Comparison of ENCODE assay signal across 8 mouse cellular contexts in the genomic region with DNA sequence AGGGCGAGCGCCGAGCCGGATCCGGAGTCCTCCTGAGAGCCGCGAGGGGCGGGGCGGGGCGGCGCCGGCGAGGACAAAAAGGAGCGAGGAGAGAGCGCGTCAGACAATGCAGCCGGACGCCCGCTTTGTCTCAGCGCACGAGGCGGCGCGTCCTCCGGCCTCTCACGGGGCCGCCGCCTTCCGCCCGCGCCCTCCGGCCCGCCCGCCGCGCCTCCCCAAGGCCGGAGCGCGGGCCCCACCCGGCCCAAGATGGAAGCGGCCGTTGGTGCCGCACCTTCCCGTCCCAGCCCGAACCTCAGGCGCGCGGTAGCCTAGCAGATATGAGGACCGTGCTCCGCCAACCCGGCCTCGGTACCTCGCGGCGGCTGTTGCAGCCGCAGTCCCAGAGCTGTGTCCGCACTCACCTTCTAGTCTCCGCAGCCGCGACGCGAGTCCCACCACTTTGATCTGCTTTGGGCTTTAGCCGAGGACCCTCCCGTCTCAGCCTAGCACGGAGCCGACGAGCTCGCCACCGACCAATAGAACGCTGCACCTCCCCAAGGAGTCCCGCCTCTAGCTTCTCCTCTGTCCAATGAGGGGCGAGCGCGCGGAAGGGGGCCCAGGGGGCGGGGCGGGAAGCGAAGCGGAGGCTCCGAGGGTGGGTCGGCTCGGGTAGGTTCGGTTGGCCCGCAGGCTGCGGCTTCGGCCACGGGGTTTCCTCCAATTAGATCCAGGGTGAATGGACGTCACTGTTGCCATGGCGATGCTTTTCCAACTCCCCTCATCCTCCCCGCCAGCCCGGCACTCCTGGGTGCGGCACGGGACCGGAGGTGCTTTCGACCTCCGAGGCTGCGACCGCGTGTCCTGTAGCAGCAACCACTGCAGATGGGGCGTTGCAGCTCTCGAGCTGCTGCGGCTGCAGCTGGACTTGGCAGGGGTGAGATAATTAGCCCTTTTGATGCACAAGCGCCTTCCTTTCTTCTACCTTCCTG. TPM values are rescaled to one million over a fixed set of nuclear protein-coding genes. Genes with fewer than 3 reads are reported as not detected.
A peak's percentile ranks its signal among the peaks of the same experiment; 100 is the strongest.
DNase-seq lines count a peak whose midpoint lies in the region; ATAC-seq lines count a peak whose summit lies in the region.

Ywhaq (minus strand) TSS at position 538 of the 971 bp plus-strand sequence.

- no peaks in the 10 kb centered on the region for H3K27me3 ChIP-seq in hindbrain, embryonic 16.5 days (replicated peaks; ENCODE audit: control insufficient read depth, insufficient read depth, low read length)

- ATAC-seq in hindbrain, embryonic 16.5 days, result peak; percentile 99

- peak within 1 kb of the TSS; percentile 80 for H3K4me2 ChIP-seq in hindbrain, embryonic 16.5 days (ENCODE audit: low read length)

- peak; percentile 94 for DNase-seq in WW6 (ENCODE audit: low read depth, low spot score)
- DNase-seq in cerebellum, postnatal 4 days (ENCODE audit: low spot score in 2 of 2), result peak; percentile 97 to 99
- peak; percentile 95 for DNase-seq in gastrocnemius, adult 18-20 months (ENCODE audit: low spot score)
- DNase-seq in left cerebral cortex, adult 18-20 months (ENCODE audit: low spot score in 2 of 2), result peak; percentile 97 to 98
- peak; percentile 98 for DNase-seq in right cerebral cortex, adult 18-20 months
- peak; percentile 91 for DNase-seq in urinary bladder, postnatal 10 days (ENCODE audit: low spot score)

- 0% methylated on average over 77 of the region's 103 CpGs for WGBS in hindbrain, embryonic 16.5 days
- under 1% methylated on average over 68 of the region's 103 CpGs for WGBS in macrophage (ENCODE audit: missing documents)

- H3K4me1 ChIP-seq in hindbrain, embryonic 16.5 days (ENCODE audit: control insufficient read depth, insufficient read depth, low read depth, low read length), result peaks cover 18% of the 10 kb centered on the region

- peak within 1 kb of the TSS; percentile 100 for H3K27ac ChIP-seq in hindbrain, embryonic 16.5 days (ENCODE audit: low read depth, low read length)
- peak within 1 kb of the TSS; percentile 44 for H3K27ac ChIP-seq in macrophage

- H3K36me3 ChIP-seq in hindbrain, embryonic 16.5 days (ENCODE audit: control insufficient read depth, insufficient read depth, low read length), result peaks cover 9% of the 10 kb centered on the region
- H3K36me3 ChIP-seq in macrophage (ENCODE audit: inconsistent target), result no peaks in the 10 kb centered on the region

- 0 out of 2 replicates have a peak, but pooled peaks cover under 1% of the 10 kb centered on the region for H3K9me3 ChIP-seq in hindbrain, embryonic 16.5 days (ENCODE audit: control insufficient read depth, low read length)

- H3K9ac ChIP-seq in hindbrain, embryonic 16.5 days (ENCODE audit: low read depth, low read length), result peak within 1 kb of the TSS; percentile 97

- H3K79me2 ChIP-seq in macrophage (ENCODE audit: inconsistent target), result peaks cover 43% of the 10 kb centered on the region

- H3K4me3 ChIP-seq in hindbrain, embryonic 16.5 days (ENCODE audit: low read length), result peak within 1 kb of the TSS; percentile 95
- peak within 1 kb of the TSS; percentile 78 for H3K4me3 ChIP-seq in macrophage (ENCODE audit: inconsistent target)

RNA-seq across cellular contexts. Expression of gene Ywhaq, which starts in this region (rescaled TPM):
- total RNA-seq in gastrocnemius, adult 18-20 months (2021), result 10 to 100 TPM; 18.7 to 28.8 TPM
- polyA plus RNA-seq in hindbrain, embryonic 16.5 days (2015; fragmentation: Nextera tagmentation; extraction: Ambion mirVana), result 1,107 and 1,184 TPM in 2 replicates
- 100 to 1,000 TPM; 437 to 458 TPM for total RNA-seq in left cerebral cortex, adult 18-20 months (2021)
- total RNA-seq in macrophage (2018; cell fraction: chromatin; rRNA removed), result 10 to 100 TPM; 19.9 to 55.3 (median 40.5) TPM
- total RNA-seq in macrophage (2018; cell fraction: cytosol; rRNA removed), result 100 to 1,000 TPM; 102 to 146 (median 118) TPM
- 10 to 100 TPM; 29.8 to 57.2 (median 41.9) TPM for total RNA-seq in macrophage (2018; cell fraction: nucleus; rRNA removed)
- polyA plus RNA-seq in macrophage (2018), result 139 to 167 TPM (median 141 TPM) in 3 replicates

Comparison
In these comparisons a context has a peak if more than half of its experiments do, and no peak if none do; other contexts are left out.
1. Peak in every context shown above with its lines: DNase-seq, ATAC-seq, H3K4me3 ChIP-seq and H3K27ac ChIP-seq.
2. RNA of gene Ywhaq (total RNA-seq): 437 to 458 TPM in left cerebral cortex, adult 18-20 months; 18.7 to 28.8 TPM in gastrocnemius, adult 18-20 months; every median in the first group is over 10 times any median in the second.